Mouse (Mus musculus) ES-Bruce4 (cell line): ENCODE data around the gene Rbms3. TPM values are rescaled to one million over a fixed set of nuclear protein-coding genes. Genes with fewer than 3 reads are reported as not detected.

Source experiments
- H3K27ac ChIP-seq: 2 replicates; pipeline ENCODE4 v1.5.1; 2012; ENCODE audit warnings: low read length, inconsistent platforms; ENCODE audit not compliant: insufficient read depth
- H3K27me3 ChIP-seq: 2 replicates; pipeline ENCODE4 v1.6.1; 2012; ENCODE audit warnings: mild to moderate bottlenecking, low read length, inconsistent platforms; ENCODE audit not compliant: control insufficient read depth, poor library complexity, insufficient read depth, severe bottlenecking
- H3K36me3 ChIP-seq: 2 replicates; pipeline ENCODE4 v1.6.1; 2012; ENCODE audit warnings: inconsistent platforms, mild to moderate bottlenecking, low read length, moderate library complexity; ENCODE audit not compliant: control insufficient read depth, poor library complexity, insufficient read depth, severe bottlenecking
- H3K4me1 ChIP-seq: one replicate; pipeline ENCODE4 v1.8.1; 2011; ENCODE audit warnings: low read length; ENCODE audit not compliant: control insufficient read depth, insufficient read depth
- H3K4me3 ChIP-seq: 2 replicates; pipeline ENCODE4 v1.5.1; 2011; ENCODE audit warnings: low read depth, mild to moderate bottlenecking, low read length
- H3K9ac ChIP-seq: 2 replicates; pipeline ENCODE4 v1.6.1; 2012; ENCODE audit warnings: low read depth, mild to moderate bottlenecking, inconsistent platforms; ENCODE audit not compliant: poor library complexity, severe bottlenecking
- H3K9me3 ChIP-seq: replicated peaks from 2 replicates; pipeline ENCODE4 v1.6.1; 2012; ENCODE audit warnings: mild to moderate bottlenecking, low read length, inconsistent platforms; ENCODE audit not compliant: control insufficient read depth, poor library complexity, insufficient read depth, severe bottlenecking
- CTCF ChIP-seq: IDR thresholded peaks from one replicate; pipeline ENCODE4 v1.8.1; 2011; ENCODE audit warnings: low read depth, low read length
- EP300 ChIP-seq: IDR thresholded peaks from 2 replicates; pipeline ENCODE4 v1.6.1; 2011; ENCODE audit warnings: low read depth, low read length; ENCODE audit not compliant: insufficient read depth
- POLR2A ChIP-seq: IDR thresholded peaks from one replicate; pipeline ENCODE4 v1.8.1; 2011; ENCODE audit warnings: low read length; ENCODE audit not compliant: insufficient read depth
- polyA plus RNA-seq: library from polyadenylated mRNA; stranded (reverse); fragments of >200 nt; gene quantifications from 2 replicates; pipeline ENCODE4 v1.2.4, GENCODE M21; 2011; ENCODE audit warnings: low read depth; ENCODE audit not compliant: missing spikeins, insufficient read depth, insufficient read length

Gene Rbms3
- polyA plus RNA-seq, 1 experiment: 1.8 TPM

DNA sequence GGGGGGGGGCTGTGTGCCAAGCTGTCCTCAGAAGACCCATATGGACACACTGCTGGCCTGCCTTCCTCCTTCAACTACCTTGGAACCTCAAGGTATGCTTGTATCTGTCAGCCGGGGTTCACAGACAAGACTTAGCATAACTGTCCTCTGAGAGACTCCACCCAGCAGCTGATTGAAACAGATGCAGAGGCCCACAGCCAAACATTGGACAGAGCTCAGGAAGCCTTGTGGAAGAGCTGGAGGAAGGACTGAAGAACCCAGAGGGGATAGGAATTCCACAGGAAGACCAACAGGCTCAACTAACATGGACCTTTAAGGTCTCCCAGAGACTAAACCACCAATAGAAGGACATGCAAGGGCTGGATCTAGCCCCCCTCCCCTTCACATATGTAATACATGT lies 570.1 kb downstream of the Rbms3 start:
- H3K4me3 ChIP-seq: no peak overlapping the region
- no peaks in the 10 kb centered on the region for H3K4me1 ChIP-seq
- H3K9ac ChIP-seq: no peak overlapping the region
- TF ChIP-seq CTCF: no peak
- TF ChIP-seq POLR2A: no peak
- no peak for TF ChIP-seq EP300
- H3K27ac ChIP-seq: no peak overlapping the region
- H3K36me3 ChIP-seq: no peaks in the 10 kb centered on the region
- no peaks in the 10 kb centered on the region for H3K9me3 ChIP-seq
- H3K27me3 ChIP-seq: no peaks in the 10 kb centered on the region

DNA sequence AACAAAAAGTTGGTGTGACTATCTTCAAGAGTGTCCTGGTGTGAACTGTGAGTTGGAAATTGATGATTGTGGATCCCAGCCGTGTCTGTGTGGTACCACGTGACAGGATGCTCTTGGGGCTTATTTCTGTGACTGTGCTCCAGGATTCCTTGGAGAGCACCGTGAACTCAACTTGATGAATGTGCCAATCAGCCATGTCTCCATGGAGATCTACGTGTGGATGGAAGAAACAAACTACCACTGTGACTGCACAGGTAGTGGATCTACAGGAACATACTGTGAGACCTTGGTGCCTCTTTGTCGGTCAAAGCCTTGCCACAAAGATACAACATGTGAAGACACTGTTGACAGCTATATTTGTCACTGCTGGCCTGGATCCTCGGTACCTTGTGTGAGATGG lies 570.6 kb downstream of the Rbms3 start:
- no peak for TF ChIP-seq EP300

DNA sequence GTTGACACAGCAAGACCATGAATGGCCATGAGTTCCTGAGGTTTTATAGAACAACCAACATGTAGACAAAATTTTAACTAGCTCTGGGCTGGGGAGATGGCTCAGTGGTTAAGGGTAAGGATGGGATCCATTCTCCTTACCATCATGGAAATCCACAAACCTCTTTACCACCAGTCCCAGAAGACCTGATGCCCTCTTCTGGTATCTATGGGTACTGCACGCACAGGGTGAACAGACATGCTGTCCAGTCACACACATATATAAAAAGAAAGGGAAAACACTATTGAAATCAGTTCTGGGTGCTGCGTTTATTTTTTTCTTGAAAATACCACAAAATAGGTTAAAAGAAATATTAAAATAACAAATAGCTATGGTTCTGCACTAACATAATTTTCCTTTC lies 577.8 kb downstream of the Rbms3 start:
- no peaks in the 10 kb centered on the region for H3K9me3 ChIP-seq
- no peaks in the 10 kb centered on the region for H3K36me3 ChIP-seq
- TF ChIP-seq POLR2A: no peak
- no peak for TF ChIP-seq EP300
- no peak for TF ChIP-seq CTCF

More for the DNA sequence above, 570.6 kb downstream of the Rbms3 start:
- H3K4me1 ChIP-seq: no peaks in the 10 kb centered on the region
- H3K9me3 ChIP-seq: no peaks in the 10 kb centered on the region
- no peaks in the 10 kb centered on the region for H3K36me3 ChIP-seq
- no peak overlapping the region for H3K9ac ChIP-seq
- no peaks in the 10 kb centered on the region for H3K27me3 ChIP-seq
- no peak overlapping the region for H3K4me3 ChIP-seq
- H3K27ac ChIP-seq: no peak overlapping the region

GRCm38 (mm10) chr9:117048641-117049040 lies 581.1 kb downstream of the Rbms3 start:
- H3K27me3 ChIP-seq: no peaks in the 10 kb centered on the region
- TF ChIP-seq EP300 (no peak), CTCF (no peak), POLR2A (no peak)
- no peaks in the 10 kb centered on the region for H3K9me3 ChIP-seq
- no peak overlapping the region for H3K4me3 ChIP-seq
- no peak overlapping the region for H3K9ac ChIP-seq
- H3K36me3 ChIP-seq: no peaks in the 10 kb centered on the region
- H3K4me1 ChIP-seq: no peaks in the 10 kb centered on the region
- H3K27ac ChIP-seq: no peak overlapping the region

More for the DNA sequence above, 577.8 kb downstream of the Rbms3 start:
- H3K27ac ChIP-seq: no peak overlapping the region
- H3K4me3 ChIP-seq: no peak overlapping the region
- H3K27me3 ChIP-seq: no peaks in the 10 kb centered on the region
- no peaks in the 10 kb centered on the region for H3K4me1 ChIP-seq
- no peak overlapping the region for H3K9ac ChIP-seq

DNA sequence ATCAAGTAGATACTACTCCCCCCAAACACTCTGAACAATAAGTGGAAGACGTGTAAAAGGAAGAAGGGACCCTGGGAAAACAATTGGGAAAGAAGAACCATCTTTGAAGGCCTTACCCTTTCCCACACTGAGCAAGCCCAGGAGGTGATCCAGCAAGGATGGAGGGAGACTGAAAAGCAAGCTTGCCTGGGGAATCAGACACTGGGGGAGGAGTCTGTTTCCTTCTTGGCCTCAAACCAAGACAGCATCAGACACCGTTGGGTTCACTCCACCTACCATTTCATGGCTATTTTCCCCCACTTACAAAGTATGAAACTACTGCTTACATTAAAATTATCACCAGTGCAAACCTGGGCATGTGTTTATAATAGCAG lies 587.7 kb downstream of the Rbms3 start:
- no peaks in the 10 kb centered on the region for H3K9me3 ChIP-seq
- no peaks in the 10 kb centered on the region for H3K4me1 ChIP-seq
- H3K4me3 ChIP-seq: no peak overlapping the region
- no peak overlapping the region for H3K27ac ChIP-seq
- H3K9ac ChIP-seq: no peak overlapping the region
- no peaks in the 10 kb centered on the region for H3K27me3 ChIP-seq
- TF ChIP-seq EP300 (no peak), POLR2A (no peak), CTCF (no peak)
- no peaks in the 10 kb centered on the region for H3K36me3 ChIP-seq

GRCm38 (mm10) chr9:117041291-117041992 lies 588.3 kb downstream of the Rbms3 start:
- H3K36me3 ChIP-seq: no peaks in the 10 kb centered on the region
- no peaks in the 10 kb centered on the region for H3K9me3 ChIP-seq
- H3K27me3 ChIP-seq: no peaks in the 10 kb centered on the region
- H3K4me1 ChIP-seq: no peaks in the 10 kb centered on the region
- TF ChIP-seq EP300 (no peak), CTCF (no peak), POLR2A (no peak)
- H3K4me3 ChIP-seq: no peak overlapping the region
- no peak overlapping the region for H3K9ac ChIP-seq
- H3K27ac ChIP-seq: no peak overlapping the region
